Mouse (Mus musculus) heart, adult 2 months (tissue): ENCODE results near the gene D630039A03Rik.

Experiments
- CTCF ChIP-seq: fragments of 200-600 bp; IDR thresholded peaks from 2 replicates; pipeline ENCODE4 v1.8.1; 2022; ENCODE audit warnings: antibody characterized with exemption, mild to moderate bottlenecking, moderate library complexity
- EP300 ChIP-seq: fragments of 200-500 bp; IDR thresholded peaks from 2 replicates; pipeline ENCODE4 v1.6.1; 2011; ENCODE audit warnings: low read depth, low read length, control low read depth; ENCODE audit not compliant: insufficient read depth
- POLR2A ChIP-seq: fragments of 200-500 bp; IDR thresholded peaks from 2 replicates; pipeline ENCODE4 v1.6.1; 2011; ENCODE audit warnings: mild to moderate bottlenecking, low read depth, low read length, control low read depth; ENCODE audit not compliant: insufficient read depth

- TF ChIP-seq CTCF, result no peak
- no peak for TF ChIP-seq EP300
- TF ChIP-seq POLR2A, result no peak
Observed at GRCm38 (mm10) chr4:57902619-57903018, 13.5 kb downstream of the D630039A03Rik start.
